Mouse (Mus musculus): ENCODE measurements at regions not wholly inside any gene's neighbourhood (a gene's known extent, or its start where the extent isn't known, plus 50 kb on each side); places are given as distances from the start of the nearest gene placed in this dataset.

- TF ChIP-seq CTCF (conservative IDR thresholded peaks at IDR 0.05; ENCODE audit: insufficient read depth, insufficient read length, low read depth, low read length) (no peak), POLR2A (IDR thresholded peaks at IDR 0.05; ENCODE audit: low read depth, low read length) (no peak)
Measured at GRCm38 (mm10) chr5:4657982-4658381, 99.9 kb downstream of the Fzd1 start.

Measured in kidney, adult 2 months (tissue).